Mouse (Mus musculus) lung, adult 2 months (tissue): Measurements from ENCODE around the gene Ankrd23.

Source experiments
- CTCF ChIP-seq: fragments of 200-500 bp; IDR thresholded peaks from 2 replicates; pipeline ENCODE4 v1.5.1; 2011; ENCODE audit warnings: mild to moderate bottlenecking, low read length, control low read depth; ENCODE audit not compliant: insufficient read depth
- POLR2A ChIP-seq: fragments of 200-500 bp; IDR thresholded peaks from 2 replicates; pipeline ENCODE4 v1.6.1; 2011; ENCODE audit warnings: low read depth, mild to moderate bottlenecking, control low read depth, low read length, borderline replicate concordance; ENCODE audit errors: extremely low read depth

GRCm38 (mm10) chr1:36528351-36528750 is 8.3 kb downstream of the Ankrd23 start:
- TF ChIP-seq POLR2A (no peak), CTCF (no peak)
